Mouse (Mus musculus) spleen, adult 2 months (tissue): ENCODE data around the gene Zfp622.

ENCODE experiments used
- CTCF ChIP-seq: fragments of 200-500 bp; IDR thresholded peaks from 2 replicates; pipeline ENCODE4 v1.5.1; 2011; ENCODE audit warnings: mild to moderate bottlenecking, inconsistent platforms; ENCODE audit not compliant: insufficient read depth, insufficient read length, insufficient replicate concordance; ENCODE audit errors: extremely low read depth
- POLR2A ChIP-seq: fragments of 200-500 bp; IDR thresholded peaks from 2 replicates; pipeline ENCODE4 v1.6.1; 2011; ENCODE audit warnings: low read depth, low read length, inconsistent platforms

- TF ChIP-seq CTCF = no peak
- TF ChIP-seq POLR2A = no peak
Observed at GRCm38 (mm10) chr15:25951037-25951436, 33.1 kb upstream of the Zfp622 start.
